Mouse (Mus musculus) erythroblast, embryonic 14.5 days (primary cell): ENCODE results near the gene Il11.

Source experiments
- GATA1 ChIP-seq: IDR thresholded peaks from 2 replicates; pipeline ENCODE4 v1.6.1; 2012; ENCODE audit warnings: low read length, inconsistent platforms, mixed read lengths
- TAL1 ChIP-seq: IDR thresholded peaks from 3 replicates; pipeline ENCODE4 v1.6.1; 2012; ENCODE audit warnings: low read length, inconsistent platforms, mixed read lengths

GRCm38 (mm10) chr7:4782130-4782529 is 529 bp downstream of the Il11 start:
- TF ChIP-seq TAL1 (no peak), GATA1 (no peak)
